Mouse (Mus musculus) liver, embryonic 16.5 days (tissue): ENCODE results near the gene Srbd1. TPM values are rescaled to one million over a fixed set of nuclear protein-coding genes. Genes with fewer than 3 reads are reported as not detected.

ENCODE experiments used
- ATAC-seq: fragments of 200-750 bp; cut with Nextera tagmentation; 2 replicates; pipeline ENCODE4 v1.8.0; 2017; ENCODE audit warnings: low read depth, mild to moderate bottlenecking, moderate number of reproducible peaks, moderate library complexity
- H3K27ac ChIP-seq: fragments of 300-500 bp; sonication (generic); 2 replicates; pipeline ENCODE4 v1.5.1; 2014; ENCODE audit warnings: mild to moderate bottlenecking, low read length
- H3K27me3 ChIP-seq: fragments of 300-500 bp; sonication (generic); 2 replicates; pipeline ENCODE4 v1.6.1; 2014; ENCODE audit warnings: low read depth, low read length, mixed read lengths; ENCODE audit not compliant: control insufficient read depth, insufficient read depth
- H3K36me3 ChIP-seq: fragments of 300-500 bp; sonication (generic); 2 replicates; pipeline ENCODE4 v1.6.1; 2014; ENCODE audit warnings: mild to moderate bottlenecking; ENCODE audit not compliant: control insufficient read depth, insufficient read depth
- H3K4me1 ChIP-seq: fragments of 300-500 bp; sonication (generic); 2 replicates; pipeline ENCODE4 v1.6.1; 2014; ENCODE audit warnings: low read depth, low read length, mixed read lengths; ENCODE audit not compliant: control insufficient read depth
- H3K4me2 ChIP-seq: fragments of 300-500 bp; sonication (generic); 2 replicates; pipeline ENCODE4 v1.6.1; 2014; ENCODE audit warnings: low read depth, low read length, mixed read lengths
- H3K4me3 ChIP-seq: fragments of 300-500 bp; sonication (generic); 2 replicates; pipeline ENCODE4 v1.5.1; 2014; ENCODE audit warnings: low read depth, mild to moderate bottlenecking, low read length
- H3K9ac ChIP-seq: fragments of 300-500 bp; sonication (generic); 2 replicates; pipeline ENCODE4 v1.6.1; 2014; ENCODE audit warnings: low read depth, low read length
- H3K9me3 ChIP-seq: fragments of 300-500 bp; sonication (generic); replicated peaks from 2 replicates; pipeline ENCODE4 v1.6.1; 2016; ENCODE audit warnings: low read length; ENCODE audit not compliant: control insufficient read depth
- WGBS: fragments of 180-500 bp; shearing (Covaris S2); extraction: QIAGEN DNeasy Blood & Tissue Kit; methylation state at CpG from one replicate; pipeline ENCODE4 v1.1.7; 2014; ENCODE audit not compliant: insufficient replicate concordance; 5-methylcytosine and 5-hydroxymethylcytosine counted together
- polyA plus RNA-seq: library from polyadenylated mRNA; unstranded; fragments of >200 nt; fragmentation: Nextera tagmentation; extraction: Ambion mirVana; gene quantifications from 2 replicates; pipeline ENCODE4 v1.2.1, GENCODE M21; 2015

Gene Srbd1
- 7.5 and 8.6 TPM in 2 replicates for polyA plus RNA-seq

- peak within 1 kb of the TSS; percentile 80 for H3K27ac ChIP-seq
- peak within 1 kb of the TSS; percentile 75 for H3K9ac ChIP-seq
- H3K4me1 ChIP-seq = peaks cover 20% of the 10 kb centered on the region
- peak within 1 kb of the TSS; percentile 74 for H3K4me3 ChIP-seq
- H3K9me3 ChIP-seq = no peaks in the 10 kb centered on the region
- ATAC-seq = peak; percentile 95
- peak within 1 kb of the TSS; percentile 80 for H3K4me2 ChIP-seq
- WGBS = 6% methylated on average over 30 of the region's 45 CpGs
- H3K36me3 ChIP-seq = no peaks in the 10 kb centered on the region
- no peaks in the 10 kb centered on the region for H3K27me3 ChIP-seq
Observed at GRCm38 (mm10) chr17:86145079-86145951, at the start of gene Srbd1. Gene Srbd1, minus strand, starts transcription at chr17:86145175.

GRCm38 (mm10) chr17:86193979-86194378 is 49.0 kb upstream of the Srbd1 start:
- no peaks in the 10 kb centered on the region for H3K9me3 ChIP-seq
- H3K27ac ChIP-seq = no peak overlapping the region
- no peak for ATAC-seq
- no peak overlapping the region for H3K9ac ChIP-seq
- H3K4me2 ChIP-seq = no peak overlapping the region
- H3K4me3 ChIP-seq = no peak overlapping the region
- H3K27me3 ChIP-seq = no peaks in the 10 kb centered on the region
- H3K36me3 ChIP-seq = no peaks in the 10 kb centered on the region
- WGBS = 77% methylated on average over 6 of the region's 6 CpGs
- no peaks in the 10 kb centered on the region for H3K4me1 ChIP-seq

- H3K9me3 ChIP-seq = no peaks in the 10 kb centered on the region
- peaks cover 2% of the 10 kb centered on the region; the same call in 1 of the 2 replicates for H3K4me1 ChIP-seq
- 20% methylated on average over 1 of the region's 1 CpGs for WGBS
- no peaks in the 10 kb centered on the region for H3K27me3 ChIP-seq
- no peak overlapping the region for H3K4me3 ChIP-seq
- no peak overlapping the region for H3K9ac ChIP-seq
- no peak overlapping the region for H3K4me2 ChIP-seq
- H3K27ac ChIP-seq = no peak overlapping the region
- no peak for ATAC-seq
- no peaks in the 10 kb centered on the region for H3K36me3 ChIP-seq
Observed at GRCm38 (mm10) chr17:86187777-86188176, 42.8 kb upstream of the Srbd1 start.

GRCm38 (mm10) chr17:86185584-86185983 is 40.6 kb upstream of the Srbd1 start:
- Histone ChIP-seq H3K27ac (no peak overlapping the region), H3K36me3 (no peaks in the 10 kb centered on the region), H3K4me1 (peaks cover 2% of the 10 kb centered on the region; the same call in 1 of the 2 replicates), H3K27me3 (no peaks in the 10 kb centered on the region), H3K4me3 (no peak overlapping the region), H3K9me3 (no peaks in the 10 kb centered on the region), H3K4me2 (peak overlapping the region; percentile 22; the same call in 1 of the 2 replicates), H3K9ac (no peak overlapping the region)
- ATAC-seq = peak; percentile 74
- 6% methylated on average over 7 of the region's 7 CpGs for WGBS

- H3K4me3 ChIP-seq = no peak overlapping the region
- no peak overlapping the region for H3K4me2 ChIP-seq
- no peak overlapping the region for H3K27ac ChIP-seq
- no peak for ATAC-seq
- whole genome bisulfite sequencing = 17% methylated on average over 9 of the region's 9 CpGs
- H3K4me1 ChIP-seq = peaks cover 2% of the 10 kb centered on the region; the same call in 1 of the 2 replicates
- no peak overlapping the region for H3K9ac ChIP-seq
- no peaks in the 10 kb centered on the region for H3K9me3 ChIP-seq
- no peaks in the 10 kb centered on the region for H3K27me3 ChIP-seq
- no peaks in the 10 kb centered on the region for H3K36me3 ChIP-seq
Observed at GRCm38 (mm10) chr17:86184552-86185209, 39.7 kb upstream of the Srbd1 start.

GRCm38 (mm10) chr17:86183788-86184187 is 38.8 kb upstream of the Srbd1 start:
- Histone ChIP-seq H3K27me3 (no peaks in the 10 kb centered on the region), H3K9ac (no peak overlapping the region), H3K4me1 (peaks cover 2% of the 10 kb centered on the region; the same call in 1 of the 2 replicates), H3K4me3 (no peak overlapping the region), H3K27ac (no peak overlapping the region), H3K4me2 (no peak overlapping the region), H3K9me3 (no peaks in the 10 kb centered on the region), H3K36me3 (no peaks in the 10 kb centered on the region)
- ATAC-seq = no peak
- 16% methylated on average over 2 of the region's 2 CpGs for WGBS

- Histone ChIP-seq H3K4me3 (no peak overlapping the region), H3K4me2 (no peak overlapping the region), H3K9me3 (no peaks in the 10 kb centered on the region), H3K27ac (no peak overlapping the region), H3K9ac (no peak overlapping the region), H3K27me3 (no peaks in the 10 kb centered on the region), H3K4me1 (no peaks in the 10 kb centered on the region), H3K36me3 (no peaks in the 10 kb centered on the region; the same call in 1 of the 2 replicates)
- WGBS = 37% methylated on average over 7 of the region's 7 CpGs
- ATAC-seq = no peak
Observed at GRCm38 (mm10) chr17:86176722-86177121, 31.7 kb upstream of the Srbd1 start.

GRCm38 (mm10) chr17:86175516-86175915 is 30.5 kb upstream of the Srbd1 start:
- no peak for ATAC-seq
- Histone ChIP-seq H3K4me2 (no peak overlapping the region), H3K4me1 (no peaks in the 10 kb centered on the region), H3K27me3 (no peaks in the 10 kb centered on the region), H3K9me3 (no peaks in the 10 kb centered on the region), H3K36me3 (no peaks in the 10 kb centered on the region; the same call in 1 of the 2 replicates), H3K27ac (no peak overlapping the region), H3K4me3 (no peak overlapping the region), H3K9ac (no peak overlapping the region)
- 51% methylated on average over 9 of the region's 9 CpGs for WGBS
